Mouse (Mus musculus) cortical plate, adult 2 months (tissue): Measurements from ENCODE around the gene Tmem107. TPM values are rescaled to one million over a fixed set of nuclear protein-coding genes. Genes with fewer than 3 reads are reported as not detected.
A peak's percentile ranks its signal among the peaks of the same experiment; 100 is the strongest.
"Not testable (repeated sequence)": the region's sequence is repeated elsewhere in the genome, so short reads cannot be mapped to it uniquely, and the experiment has no call there.

Experiments
- H3K27ac ChIP-seq: fragments of 200-500 bp; 2 replicates; pipeline ENCODE4 v1.5.1; 2012; ENCODE audit warnings: low read length, control low read depth, inconsistent platforms; ENCODE audit not compliant: insufficient read depth
- H3K4me1 ChIP-seq: fragments of 200-500 bp; 2 replicates; pipeline ENCODE4 v1.6.1; 2011; ENCODE audit warnings: low read length; ENCODE audit not compliant: control insufficient read depth, insufficient read depth
- H3K4me3 ChIP-seq: fragments of 200-500 bp; 2 replicates; pipeline ENCODE4 v1.5.1; 2011; ENCODE audit warnings: mild to moderate bottlenecking, low read length, control low read depth; ENCODE audit not compliant: insufficient read depth
- CTCF ChIP-seq: fragments of 200-500 bp; IDR thresholded peaks from 2 replicates; pipeline ENCODE4 v1.5.1; 2011; ENCODE audit warnings: mild to moderate bottlenecking, control low read depth, low read length; ENCODE audit not compliant: insufficient read depth; ENCODE audit errors: extremely low read depth
- POLR2A ChIP-seq: fragments of 200-500 bp; IDR thresholded peaks from 2 replicates; pipeline ENCODE4 v1.6.1; 2011; ENCODE audit warnings: mild to moderate bottlenecking, low read length, control low read depth; ENCODE audit not compliant: insufficient read depth; ENCODE audit errors: extremely low read depth
- polyA plus RNA-seq: library from polyadenylated mRNA; depleted of rRNA; stranded (reverse); fragments of >200 nt; gene quantifications from 2 replicates; pipeline ENCODE4 v1.2.3, GENCODE M21; 2012

Gene Tmem107
- polyA plus RNA-seq, 1 experiment = 21.4 TPM

DNA sequence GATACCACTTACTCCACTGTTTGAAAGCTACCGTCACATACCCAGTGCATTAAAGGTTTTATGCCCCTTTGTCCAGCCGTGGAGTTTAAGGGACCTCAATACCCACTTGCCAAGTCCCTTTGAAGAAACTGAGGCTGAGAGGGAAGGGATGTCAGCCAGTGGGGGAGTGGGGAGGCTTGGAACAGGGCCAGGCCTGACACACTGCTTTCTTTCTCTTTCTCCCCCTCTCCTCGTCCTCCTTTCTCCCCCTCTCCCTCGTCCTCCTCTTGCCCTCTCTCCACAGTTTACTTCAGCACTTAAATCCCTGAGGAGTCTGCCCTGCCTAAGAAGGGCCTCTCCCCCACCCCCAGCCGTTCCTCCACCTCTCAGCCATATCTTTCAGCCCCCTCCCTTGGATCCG lies 19.8 kb downstream of the Tmem107 start:
- Histone ChIP-seq H3K27ac (no peak overlapping the region), H3K4me3 (peak overlapping the region; percentile 96), H3K4me1 (peaks cover 3% of the 10 kb centered on the region)
- TF ChIP-seq CTCF = no peak
- no peak for TF ChIP-seq POLR2A

DNA sequence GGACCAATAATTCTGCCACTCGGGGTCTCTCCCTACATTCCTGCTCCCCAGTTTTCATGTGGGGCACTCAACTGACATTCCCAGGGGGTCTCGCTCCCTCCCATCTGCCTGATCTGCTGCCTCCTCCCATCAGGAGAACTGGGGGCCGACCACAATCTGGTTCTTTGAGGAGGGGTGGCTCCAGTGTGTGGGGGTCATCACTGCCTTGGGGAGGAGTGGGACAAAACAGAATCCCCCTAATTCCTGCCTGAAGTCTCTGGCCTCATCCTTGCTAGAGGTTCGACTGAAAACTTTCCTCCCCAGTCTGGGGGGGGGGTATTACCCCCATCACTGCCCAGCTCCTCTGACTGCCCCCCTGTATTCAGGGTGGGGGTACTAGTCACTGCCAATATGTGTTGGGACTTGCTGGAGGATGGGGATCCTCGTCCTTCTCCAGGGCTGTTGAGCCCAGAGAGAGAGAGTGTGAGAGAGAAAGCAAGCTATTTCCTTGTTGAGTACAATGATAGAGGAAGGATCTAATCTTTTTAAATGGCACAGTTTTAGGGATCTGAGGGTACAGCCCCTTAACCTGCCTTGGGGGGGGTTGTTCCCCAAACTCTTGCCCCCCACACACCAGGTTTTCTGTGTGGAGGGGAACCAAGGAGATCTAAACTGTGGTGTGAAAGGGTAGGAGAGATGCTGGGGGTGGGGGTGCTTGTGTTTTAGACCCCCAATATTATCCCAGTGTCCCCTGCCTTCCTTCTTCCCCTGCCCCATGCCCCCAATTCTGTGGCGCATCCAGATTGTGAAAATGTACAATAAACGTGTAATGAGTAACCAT lies 21.2 kb downstream of the Tmem107 start:
- no peak for TF ChIP-seq POLR2A
- no peak for TF ChIP-seq CTCF
- H3K4me3 ChIP-seq = no peak overlapping the region
- H3K27ac ChIP-seq = no peak overlapping the region
- peaks cover 1% of the 10 kb centered on the region for H3K4me1 ChIP-seq

DNA sequence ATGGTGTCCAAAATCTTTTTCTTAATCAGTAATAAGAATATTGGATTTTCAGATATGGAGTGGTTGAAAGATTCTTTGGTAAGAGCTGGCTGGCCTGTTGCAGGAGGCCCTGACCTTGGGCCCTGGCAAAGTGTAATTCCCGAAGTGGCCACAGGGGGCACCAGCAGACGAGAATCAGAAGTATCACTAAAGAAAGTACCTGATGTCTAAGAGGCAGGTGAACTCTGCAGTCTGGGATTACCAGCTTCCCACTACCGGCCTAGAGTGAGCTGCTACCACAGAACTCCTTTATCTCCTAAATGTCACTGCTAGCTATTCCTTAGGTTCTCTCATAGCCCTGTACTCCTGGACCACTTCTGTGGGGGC lies 21.8 kb downstream of the Tmem107 start:
- Histone ChIP-seq H3K27ac (no peak overlapping the region), H3K4me1 (peaks cover 1% of the 10 kb centered on the region), H3K4me3 (no peak overlapping the region)
- TF ChIP-seq CTCF (peak; percentile 79), POLR2A (no peak)

DNA sequence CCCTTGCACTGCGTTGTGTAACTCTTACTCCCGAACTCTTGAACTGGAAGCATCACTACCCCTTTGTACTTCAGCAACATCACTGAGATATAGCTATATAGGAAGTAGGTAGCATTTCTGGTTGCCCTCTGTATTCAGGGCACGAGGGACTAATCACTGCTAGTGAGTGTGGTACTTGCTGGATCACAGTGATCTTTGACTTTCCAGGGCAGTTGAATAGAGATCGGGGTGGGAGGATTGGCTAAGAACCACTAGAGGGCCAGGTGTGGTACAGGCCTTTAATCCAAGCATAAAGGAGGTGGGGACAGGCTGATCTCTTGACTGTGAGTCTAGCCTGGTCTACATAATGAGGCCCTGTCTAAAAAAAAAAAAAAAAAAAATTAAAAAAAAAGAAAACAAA lies 22.3 kb downstream of the Tmem107 start:
- Histone ChIP-seq H3K27ac (no peak overlapping the region), H3K4me1 (peaks cover 1% of the 10 kb centered on the region), H3K4me3 (no peak overlapping the region)
- 0 out of 2 replicates have a peak, but pooled peaks have one; percentile 5 for TF ChIP-seq POLR2A
- TF ChIP-seq CTCF = no peak

DNA sequence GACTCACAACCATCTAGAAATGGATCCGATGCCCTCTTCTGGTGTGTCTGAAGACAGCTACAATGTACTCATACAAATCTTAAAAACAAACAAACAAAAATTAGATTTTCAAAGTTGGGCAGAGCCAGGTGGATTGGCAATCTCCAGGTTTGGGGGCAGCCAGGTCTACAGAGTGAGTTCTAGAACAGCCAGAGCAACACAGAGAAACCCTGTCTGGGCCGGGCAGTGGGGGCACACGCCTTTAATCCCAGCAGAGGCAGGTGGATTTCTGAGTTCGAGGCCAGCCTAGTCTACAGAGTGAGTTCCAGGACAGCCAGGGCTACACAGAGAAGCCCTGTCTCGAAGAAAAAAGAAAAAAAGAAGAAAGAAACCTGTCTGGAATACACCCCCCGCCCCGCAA lies 23.2 kb downstream of the Tmem107 start:
- not testable (repeated sequence) for H3K4me3 ChIP-seq, H3K4me1 ChIP-seq, H3K27ac ChIP-seq

DNA sequence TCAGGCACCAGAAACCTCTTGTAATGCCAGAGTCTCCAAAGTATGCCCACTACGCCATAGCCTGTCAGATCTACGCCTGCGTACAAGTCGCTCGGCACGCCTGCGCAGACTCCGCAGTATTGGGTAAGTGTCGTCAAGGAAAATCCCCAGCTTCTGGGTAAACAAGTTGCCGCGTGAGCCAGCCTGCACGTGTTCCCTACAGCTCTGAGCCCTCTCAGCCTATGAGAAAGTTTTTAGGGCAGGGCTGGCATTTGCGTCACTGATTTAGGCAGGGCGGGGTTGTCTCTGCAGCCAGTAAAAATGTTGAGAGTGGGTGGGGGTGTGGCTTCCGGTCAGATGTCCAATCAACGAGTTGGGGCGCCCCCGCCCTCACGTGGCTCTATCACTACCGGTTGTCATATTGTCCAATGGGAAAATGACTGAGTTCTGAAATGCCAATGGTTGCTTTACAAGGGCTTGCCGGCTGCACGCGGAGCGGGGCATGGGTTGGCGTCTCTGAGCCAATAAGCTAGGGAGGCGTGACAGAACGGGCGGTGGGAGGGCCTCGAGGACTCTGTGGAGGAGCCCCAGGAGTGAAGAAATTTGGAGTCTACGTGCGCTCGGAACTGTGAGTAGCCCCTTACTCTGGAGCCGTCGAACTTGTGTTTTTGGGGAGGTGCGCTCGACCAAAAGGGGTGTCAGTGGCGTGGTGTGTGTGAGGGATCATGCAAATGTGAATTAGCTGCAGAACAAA lies 24.3 kb downstream of the Tmem107 start, which contains the start of gene Per1:
Gene Per1, plus strand, starts transcription at position 521 of the 733 bp plus-strand sequence.
- peaks cover 2% of the 10 kb centered on the region; the same call in 1 of the 2 replicates for H3K4me1 ChIP-seq
- peak within 1 kb of the TSS; percentile 68 for H3K4me3 ChIP-seq
- H3K27ac ChIP-seq = peak within 1 kb of the TSS; percentile 98
- TF ChIP-seq POLR2A (peak; percentile 98), CTCF (no peak)

DNA sequence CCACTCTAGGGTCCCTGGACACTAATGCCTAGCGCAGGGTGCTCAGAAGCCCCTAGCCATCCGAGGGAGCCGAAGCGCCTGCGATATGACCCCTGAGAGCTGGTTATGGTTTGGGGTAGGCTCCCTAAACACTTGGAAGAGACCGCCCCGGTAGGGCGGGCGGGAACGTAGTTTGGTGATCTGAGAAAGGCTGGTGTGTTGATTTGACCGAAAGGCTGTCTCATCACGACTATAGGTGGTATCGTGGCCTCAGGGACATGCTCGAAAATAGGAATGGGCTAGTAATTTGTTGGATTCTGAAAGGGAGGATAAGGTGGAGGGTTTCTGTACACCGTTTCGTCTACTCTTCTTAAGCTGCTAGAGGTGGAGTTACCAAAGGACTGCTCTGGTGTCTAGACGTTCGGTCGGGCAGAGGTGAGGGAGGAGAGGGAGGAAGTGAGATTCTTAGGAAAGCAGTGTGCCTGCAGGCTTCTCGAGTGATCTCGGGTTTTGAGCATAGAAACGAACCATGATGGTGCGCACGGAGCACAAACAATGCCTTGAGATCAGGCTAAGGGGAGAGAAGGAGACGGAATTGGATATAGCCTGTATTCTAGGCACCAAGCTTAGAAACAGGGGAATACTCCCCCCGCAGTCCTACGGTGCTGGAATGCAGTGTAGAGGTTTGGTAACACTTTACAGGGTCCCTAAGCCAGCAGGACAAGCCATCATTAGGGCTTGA lies 25.1 kb downstream of the Tmem107 start:
- Histone ChIP-seq H3K27ac (peak overlapping the region; percentile 98), H3K4me3 (peak overlapping the region; percentile 68), H3K4me1 (peaks cover 2% of the 10 kb centered on the region)
- TF ChIP-seq POLR2A (no peak), CTCF (no peak)

DNA sequence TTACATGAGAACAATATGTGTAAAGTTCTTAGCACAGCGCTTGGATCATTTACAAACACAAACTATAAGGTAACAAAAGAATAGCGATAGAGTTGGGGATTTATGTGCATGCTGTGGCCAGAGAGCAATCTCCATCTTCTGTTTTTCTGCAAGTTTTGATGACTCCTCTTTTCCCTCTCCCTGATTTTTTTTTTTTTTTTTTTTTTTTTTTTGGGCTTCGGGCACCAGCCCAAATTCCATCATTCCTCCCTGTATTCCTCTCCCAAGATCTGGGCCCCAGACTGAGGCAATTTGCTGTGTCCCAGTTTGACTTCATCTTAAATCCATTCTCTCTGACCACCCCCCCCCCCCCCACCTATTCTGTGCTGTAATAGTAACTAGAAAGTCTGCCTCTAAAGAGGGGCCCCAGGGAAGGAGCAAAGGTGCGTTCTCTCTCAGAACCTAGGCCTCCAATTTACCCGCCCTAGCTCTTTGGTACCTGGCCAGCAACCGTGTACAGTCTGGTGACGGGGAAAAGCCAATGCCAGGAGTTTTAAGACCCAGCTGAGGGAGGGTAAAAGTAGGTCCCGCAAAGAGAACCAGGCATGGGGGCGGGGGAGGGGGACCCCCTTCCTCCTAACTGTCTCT lies 25.9 kb downstream of the Tmem107 start:
- Histone ChIP-seq H3K4me1 (peaks cover 4% of the 10 kb centered on the region), H3K4me3 (peak overlapping the region; percentile 68)
- no peak for TF ChIP-seq POLR2A
- no peak for TF ChIP-seq CTCF

DNA sequence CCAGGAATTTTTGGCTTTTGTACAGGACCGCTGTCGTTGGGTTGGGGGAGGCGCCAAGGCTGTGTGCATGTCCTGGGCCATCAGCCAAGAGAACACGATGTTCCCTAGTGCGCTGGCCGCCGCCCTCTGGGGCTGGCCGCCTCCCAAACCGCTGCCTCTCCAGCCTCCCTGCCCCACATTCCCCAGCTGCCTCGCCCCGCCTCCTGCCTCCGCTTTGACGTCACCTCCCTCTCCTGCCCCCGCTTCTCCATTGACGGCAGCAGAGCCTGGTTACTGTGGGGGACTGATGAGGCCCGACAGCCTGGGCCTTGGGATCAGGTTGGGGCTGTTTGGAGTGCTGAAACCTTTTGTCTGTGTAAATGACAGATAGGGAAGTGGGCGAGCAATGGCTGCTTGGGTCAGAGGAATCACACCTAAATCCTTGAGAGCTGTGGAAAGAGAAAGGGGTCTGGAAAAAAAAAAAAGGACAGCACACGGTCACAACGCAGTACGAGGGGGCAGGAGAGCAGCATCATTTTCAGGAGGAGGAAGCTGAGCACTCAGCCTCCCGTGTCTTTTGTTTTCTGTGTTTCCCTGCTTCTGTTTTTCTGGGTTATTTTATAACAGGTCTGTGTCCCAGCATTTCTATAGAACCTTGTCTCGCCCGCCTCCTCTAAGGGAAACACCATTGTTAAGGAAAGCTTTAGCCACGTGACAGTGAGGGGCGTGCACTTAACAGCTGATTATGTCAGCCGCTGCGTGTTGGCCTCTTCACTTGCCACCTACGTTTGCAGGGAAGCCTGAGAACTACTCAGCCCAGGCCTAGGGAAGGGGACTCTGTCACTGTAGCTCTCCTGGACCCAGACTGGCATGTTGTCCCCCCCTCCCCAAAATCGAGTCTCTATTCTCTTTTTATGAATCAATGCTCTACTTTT lies 26.6 kb downstream of the Tmem107 start:
- TF ChIP-seq CTCF (no peak), POLR2A (peak; percentile 87)
- H3K27ac ChIP-seq = peak overlapping the region; percentile 98
- peaks cover 4% of the 10 kb centered on the region for H3K4me1 ChIP-seq
- peak overlapping the region; percentile 68 for H3K4me3 ChIP-seq

More for the DNA sequence above, 25.9 kb downstream of the Tmem107 start:
- H3K27ac ChIP-seq = peak overlapping the region; percentile 98
